Mouse (Mus musculus): ENCODE data around the gene Gca.

Gene Gca

DNA sequence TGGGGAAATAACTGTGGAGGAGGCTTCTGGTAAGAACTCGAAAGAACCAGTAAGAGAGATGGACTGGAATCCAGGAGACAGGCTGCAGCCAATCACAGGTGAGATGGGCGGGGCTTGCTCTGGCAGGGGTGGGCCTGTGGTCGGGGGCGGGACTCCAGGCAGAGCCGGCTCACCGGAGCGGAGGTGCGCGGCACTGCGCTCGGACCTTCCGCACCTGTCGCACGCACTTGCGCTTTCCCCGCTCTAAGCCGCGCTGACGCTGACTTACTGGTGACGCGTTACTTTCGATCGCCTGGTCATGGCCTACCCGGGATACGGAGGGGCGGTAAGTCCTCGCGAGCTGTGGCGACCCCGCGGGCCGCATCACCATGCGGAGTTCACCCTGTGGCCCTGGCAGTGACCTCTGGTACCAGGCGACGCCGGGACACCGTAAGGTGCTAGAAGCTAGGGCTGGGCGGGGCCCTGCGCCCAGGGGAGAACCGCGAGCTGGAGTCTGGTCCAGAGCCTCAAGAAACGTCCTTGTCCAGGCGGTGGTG lies at the start of gene Gca:
Gene Gca (plus strand): TSS at position 151 of the 536 bp plus-strand sequence.
- DNase-seq (ENCODE audit: extremely low read depth, low read depth, low spot score): peak; percentile 47

DNA sequence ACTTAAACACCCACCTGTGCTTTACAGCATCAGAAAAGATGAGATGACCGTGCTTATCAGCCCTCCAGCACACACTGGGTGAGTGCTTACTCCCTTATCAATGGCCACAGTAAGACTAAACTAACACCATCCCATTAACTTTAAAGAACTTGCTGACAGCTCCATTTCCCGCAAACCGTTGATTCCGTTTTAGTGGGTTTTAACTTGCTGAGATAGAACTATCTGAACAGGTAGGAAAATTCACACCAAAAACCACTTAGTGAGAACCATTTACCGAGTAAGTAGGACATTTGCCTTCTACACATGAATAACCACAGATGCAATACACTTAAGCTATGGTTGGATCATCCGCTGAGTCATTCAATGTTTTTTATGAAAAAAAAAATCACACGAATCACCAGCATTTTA lies 45.1 kb upstream of the Gca start:
- DNase-seq (ENCODE audit: extremely low read depth, low read depth, low spot score): no peak

DNA sequence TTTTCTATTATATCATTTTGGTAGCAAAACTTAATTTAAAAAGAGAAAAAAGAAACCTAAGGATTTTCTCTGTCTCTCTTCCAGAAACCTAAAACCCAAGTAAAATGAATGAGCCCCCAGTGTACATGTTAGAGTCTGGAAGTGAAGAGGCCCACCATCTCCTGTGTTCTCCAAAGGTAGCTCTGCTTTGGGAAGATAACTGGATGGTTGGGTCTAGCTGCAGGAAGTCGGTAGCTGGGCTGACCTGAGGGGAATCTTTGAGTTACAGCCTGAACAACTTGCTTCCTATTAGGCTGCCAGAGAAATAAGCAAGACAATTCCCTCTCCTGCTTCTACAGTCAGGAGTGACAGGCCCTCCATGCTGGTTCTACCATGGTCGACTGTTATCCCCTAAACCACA lies 44.4 kb upstream of the Gca start:
- no peak for DNase-seq (ENCODE audit: extremely low read depth, low read depth, low spot score)

DNA sequence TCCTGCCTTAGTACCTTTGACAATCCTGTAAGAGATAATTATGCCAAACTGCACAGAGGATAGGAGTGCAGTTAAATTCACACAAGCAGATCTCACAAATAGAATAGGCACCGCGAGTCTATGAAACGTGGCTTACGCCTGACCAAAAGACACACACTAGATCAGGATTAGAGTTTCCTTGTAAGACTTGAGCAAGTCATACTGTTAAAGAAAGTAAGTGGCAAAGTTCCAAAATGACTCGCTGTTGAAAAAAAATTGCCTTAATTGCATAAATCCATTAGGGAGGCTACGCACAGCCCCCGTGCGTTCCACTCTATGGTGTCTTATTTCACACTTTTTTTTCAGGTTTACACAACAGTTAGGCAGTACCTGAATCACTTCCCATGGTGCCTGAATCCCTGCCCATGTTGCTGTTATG lies 41.1 kb upstream of the Gca start:
- no peak for DNase-seq (ENCODE audit: extremely low read depth, low read depth, low spot score)

DNA sequence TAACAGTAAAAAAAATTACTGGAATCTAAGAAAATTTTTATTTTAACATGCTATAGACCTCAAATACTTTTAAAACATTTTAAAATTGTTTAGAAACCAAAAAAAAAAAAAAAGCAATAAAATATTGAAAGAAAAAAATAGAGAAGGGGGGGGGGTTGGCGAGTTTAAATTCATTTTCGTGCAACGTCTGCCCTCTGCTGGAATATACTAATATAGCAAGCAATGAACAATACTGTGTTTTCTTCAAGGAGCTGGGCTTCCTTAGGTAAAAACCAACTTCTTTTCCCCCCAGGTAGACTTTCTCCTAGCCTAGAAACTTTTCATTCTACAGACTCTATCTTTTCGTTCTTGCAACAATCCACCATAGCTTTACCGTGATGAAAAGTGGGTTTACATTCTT lies 36.4 kb upstream of the Gca start:
- no peak for DNase-seq (ENCODE audit: extremely low read depth, low read depth, low spot score)

DNA sequence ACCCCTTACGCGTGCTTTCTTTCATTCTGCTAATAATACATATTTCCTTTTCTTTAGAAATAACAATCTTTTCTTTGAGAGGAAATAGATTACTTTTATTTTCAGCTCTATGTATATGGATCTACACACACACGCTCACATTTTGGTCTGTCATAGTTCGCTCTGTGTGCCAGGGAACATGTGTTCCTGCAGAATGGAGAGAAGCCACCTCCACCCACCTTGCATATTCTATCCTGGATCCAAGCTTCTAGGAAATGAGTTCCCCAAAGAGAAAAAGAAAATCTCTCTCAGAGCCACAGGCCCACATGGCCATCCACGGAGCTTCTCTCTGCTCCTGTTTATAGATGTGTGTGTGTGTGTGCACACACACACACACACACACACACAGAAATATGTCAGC lies 35.7 kb upstream of the Gca start:
- no peak for DNase-seq (ENCODE audit: extremely low read depth, low read depth, low spot score)

DNA sequence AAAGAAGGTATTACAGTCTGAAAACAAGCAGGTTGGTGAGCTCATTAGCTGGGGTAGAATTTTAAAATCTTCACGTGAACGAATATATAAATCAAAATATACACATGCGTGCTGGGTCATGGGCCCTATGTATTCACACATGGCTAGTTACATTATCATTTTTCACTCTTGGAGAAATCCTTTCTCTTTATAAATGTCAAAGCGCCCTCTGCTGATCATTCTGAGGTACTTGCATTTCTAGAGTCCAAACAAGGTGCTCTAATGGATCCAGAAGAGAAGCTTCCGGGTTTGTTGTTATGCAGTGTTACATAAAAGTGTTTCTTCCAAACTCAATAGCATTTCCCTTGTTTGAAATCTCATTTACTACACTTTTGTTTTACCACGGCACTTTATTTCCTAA lies 33.6 kb upstream of the Gca start:
- no peak for DNase-seq (ENCODE audit: extremely low read depth, low read depth, low spot score)

DNA sequence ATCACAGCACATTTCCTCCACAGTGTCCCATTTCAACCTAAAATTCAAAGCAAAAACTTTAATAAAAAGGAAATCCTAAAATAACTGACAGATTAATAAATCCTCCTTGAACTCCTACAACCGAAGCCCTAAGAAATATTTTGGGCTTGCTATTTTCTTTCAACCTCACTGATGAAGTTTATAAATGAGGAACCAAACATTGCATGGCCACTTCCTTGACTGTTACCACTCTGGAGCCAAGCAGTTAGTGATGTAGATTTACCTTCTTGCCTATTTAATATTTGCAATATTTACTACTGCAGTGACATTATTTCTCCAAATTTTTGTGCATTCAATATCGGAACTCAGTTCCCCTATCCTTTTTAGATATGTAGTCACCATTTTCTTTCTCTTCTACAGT lies 24.2 kb upstream of the Gca start:
- DNase-seq (ENCODE audit: extremely low read depth, low read depth, low spot score): no peak

DNA sequence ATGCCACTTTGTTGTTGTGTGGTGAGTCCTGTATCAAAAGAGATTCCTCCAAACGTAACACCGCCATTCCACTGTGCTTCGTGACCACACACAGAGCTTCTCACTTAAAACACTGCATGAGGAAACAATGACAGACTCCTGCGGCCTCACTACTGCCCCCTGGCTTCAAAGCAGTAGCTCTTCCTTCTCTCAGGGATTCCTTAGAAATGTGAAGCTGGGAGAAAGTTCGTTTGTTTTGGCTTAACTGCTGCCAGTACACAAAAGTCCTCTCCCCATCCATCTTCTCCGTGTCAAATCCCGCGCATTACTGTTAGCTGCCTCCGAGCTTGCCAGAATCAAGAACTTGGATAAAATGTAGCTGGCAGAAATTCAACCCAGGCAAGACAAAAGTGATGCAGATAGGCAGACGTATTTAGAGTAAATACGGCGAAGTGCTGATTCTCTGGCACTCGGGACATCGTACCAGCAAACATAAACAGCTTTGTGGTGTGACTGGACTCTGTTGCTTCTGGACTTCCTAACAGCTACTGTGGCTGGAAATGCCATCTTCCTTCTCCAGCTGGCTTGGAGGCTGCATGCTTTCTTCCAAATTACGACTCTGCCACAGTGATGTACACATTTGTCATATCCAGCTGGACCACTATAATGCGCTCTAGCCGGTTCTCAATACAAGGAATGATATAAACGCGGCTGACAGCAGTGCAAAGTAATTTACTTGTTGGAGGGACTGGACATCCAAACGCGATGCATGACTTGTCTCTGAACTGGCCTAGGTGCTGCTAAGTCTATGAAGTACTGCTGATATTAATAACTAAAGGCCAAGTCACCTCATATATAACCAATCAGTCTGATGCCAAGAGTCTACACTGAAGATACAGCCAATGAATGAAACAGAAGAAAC lies 20.4 kb upstream of the Gca start:
- DNase-seq (ENCODE audit: extremely low read depth, low read depth, low spot score): no peak

DNA sequence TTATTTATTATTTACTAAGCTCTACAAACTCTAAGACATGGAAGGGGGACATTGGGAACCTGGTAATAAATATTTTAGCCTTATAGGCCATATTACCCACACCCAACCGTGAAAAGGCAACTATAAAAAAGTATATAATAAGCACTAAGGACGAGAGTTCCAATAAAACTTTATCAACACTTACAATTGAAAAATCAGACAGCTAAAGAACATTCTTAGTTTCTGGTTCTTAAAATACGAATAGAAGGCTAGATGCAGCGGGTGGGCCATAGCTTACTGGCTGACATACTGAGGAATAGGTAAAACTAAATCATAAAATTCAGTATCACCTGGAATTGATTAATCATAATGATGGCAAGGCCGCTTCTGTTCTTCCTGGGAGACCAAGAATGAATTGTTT lies 19.2 kb upstream of the Gca start:
- no peak for DNase-seq (ENCODE audit: extremely low read depth, low read depth, low spot score)

DNA sequence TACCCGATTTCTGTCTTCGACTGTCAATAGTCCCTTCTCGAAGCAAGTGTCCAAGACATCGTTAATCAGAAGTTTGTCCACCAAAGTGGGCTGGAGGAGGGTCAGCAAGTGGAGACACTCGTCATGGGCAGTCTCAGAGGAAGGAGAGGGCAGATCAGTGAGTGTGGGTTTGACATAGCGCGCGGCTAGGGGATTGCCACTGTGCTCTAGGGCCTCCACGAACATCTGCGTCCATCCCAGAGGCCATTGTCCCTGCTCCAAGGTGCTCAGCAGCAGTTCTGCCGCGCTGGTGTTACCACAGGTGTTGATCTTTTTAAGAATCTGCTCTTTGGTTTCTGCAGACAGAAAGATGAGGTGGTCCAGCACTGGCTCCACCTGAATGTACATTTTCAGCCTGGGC lies 18.6 kb upstream of the Gca start:
- DNase-seq (ENCODE audit: extremely low read depth, low read depth, low spot score): no peak

DNA sequence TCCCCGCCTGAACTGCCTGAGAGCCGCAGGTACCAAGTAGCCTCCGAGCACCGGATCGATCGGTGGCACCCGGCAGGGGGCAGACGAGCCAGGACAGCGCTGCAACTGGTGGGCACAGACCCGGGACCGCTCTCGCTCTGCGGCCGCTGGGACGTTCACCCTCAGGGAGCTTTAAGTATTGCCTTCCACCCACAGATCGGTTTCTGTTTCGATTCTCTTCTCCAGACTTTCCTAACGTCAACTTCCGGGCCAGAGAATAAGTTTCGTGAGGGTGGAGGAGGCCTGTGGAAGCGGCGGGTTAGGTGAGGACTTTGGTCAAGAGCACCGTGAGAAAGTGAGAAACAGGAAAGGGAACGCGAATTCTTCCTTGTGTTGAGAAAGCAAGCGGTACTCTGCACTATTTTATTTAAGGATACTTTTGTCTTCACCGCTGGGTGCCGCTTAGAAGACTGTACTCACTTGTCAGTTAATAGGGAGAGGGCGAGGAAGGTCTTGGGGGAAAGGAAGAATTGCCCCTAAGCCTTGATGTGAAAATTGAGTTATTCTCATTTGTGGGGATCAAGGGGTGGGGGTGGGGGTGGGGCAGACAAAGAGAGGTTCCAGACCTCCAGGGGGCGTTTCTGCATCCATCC lies 18.0 kb upstream of the Gca start, which contains the start of gene Ifih1:
Gene Ifih1 (minus strand): TSS at position 242 of the 632 bp plus-strand sequence.
- no peak for DNase-seq (ENCODE audit: extremely low read depth, low read depth, low spot score)

DNA sequence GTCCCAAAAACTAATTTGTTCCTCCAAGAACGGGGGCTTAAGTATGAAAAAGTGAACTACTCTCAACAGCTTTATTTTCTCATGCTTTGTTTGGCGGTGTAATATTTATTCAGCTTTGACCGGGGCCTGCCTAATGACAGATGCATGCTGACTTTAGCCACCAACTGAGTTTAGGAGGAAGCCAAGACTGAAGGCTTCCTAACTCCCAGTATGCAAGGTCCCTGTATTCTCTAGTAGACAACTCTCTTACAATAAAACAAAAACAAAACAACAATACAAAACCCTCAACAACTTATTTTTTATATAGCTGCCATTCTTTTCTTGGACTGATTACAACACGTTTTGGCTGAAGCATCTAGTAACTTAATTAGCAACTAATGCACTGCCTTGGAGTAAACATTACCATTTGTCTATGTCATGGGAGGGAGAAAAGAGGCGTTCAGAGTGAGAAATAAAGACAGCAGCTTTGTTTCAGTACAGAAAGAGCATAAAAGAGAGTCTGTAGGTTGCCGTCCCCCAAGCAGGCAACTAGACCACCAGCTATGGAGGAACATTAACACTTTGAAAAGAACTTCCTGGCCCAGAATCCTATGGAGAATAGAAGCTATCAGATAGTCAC lies 17.3 kb upstream of the Gca start:
- no peak for DNase-seq (ENCODE audit: extremely low read depth, low read depth, low spot score)

DNA sequence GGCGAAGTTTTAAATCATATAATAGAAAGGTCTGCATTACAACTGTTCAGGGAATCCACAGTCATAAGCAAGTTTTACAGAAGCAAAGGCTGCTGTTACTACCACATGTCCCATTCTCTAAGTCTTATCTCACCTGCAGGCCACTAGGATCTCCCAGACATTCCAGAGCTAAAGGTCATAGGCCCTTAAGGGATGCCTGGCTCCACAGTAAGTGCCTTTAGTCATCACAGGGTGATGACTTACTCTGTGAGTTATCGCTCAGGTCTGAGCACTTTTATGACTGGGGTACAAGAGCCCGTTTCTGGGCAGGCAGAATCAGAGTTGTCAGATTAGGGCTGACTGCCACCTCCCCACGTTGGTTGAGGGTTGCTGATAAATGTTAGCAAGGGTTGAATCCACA lies 12.2 kb upstream of the Gca start:
- DNase-seq (ENCODE audit: extremely low read depth, low read depth, low spot score): no peak

DNA sequence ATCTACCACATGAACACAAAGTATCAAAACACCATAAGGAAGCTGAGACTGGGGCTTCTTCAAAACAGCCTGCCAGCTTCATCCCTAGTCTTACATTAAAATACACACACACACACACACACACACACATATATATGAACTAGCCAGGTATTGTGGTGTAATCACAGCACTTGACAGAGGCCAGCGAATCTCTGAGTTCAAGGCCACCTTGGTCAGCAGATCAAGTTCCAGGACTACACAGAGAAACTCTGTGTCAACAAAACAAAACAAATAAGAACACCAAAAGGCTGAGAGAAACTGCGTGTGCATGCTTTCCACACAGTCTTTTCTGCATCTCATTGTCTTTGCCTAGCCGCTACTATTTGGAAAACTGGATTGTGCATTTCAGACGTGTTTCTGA lies 11.6 kb upstream of the Gca start:
- no peak for DNase-seq (ENCODE audit: extremely low read depth, low read depth, low spot score)

DNA sequence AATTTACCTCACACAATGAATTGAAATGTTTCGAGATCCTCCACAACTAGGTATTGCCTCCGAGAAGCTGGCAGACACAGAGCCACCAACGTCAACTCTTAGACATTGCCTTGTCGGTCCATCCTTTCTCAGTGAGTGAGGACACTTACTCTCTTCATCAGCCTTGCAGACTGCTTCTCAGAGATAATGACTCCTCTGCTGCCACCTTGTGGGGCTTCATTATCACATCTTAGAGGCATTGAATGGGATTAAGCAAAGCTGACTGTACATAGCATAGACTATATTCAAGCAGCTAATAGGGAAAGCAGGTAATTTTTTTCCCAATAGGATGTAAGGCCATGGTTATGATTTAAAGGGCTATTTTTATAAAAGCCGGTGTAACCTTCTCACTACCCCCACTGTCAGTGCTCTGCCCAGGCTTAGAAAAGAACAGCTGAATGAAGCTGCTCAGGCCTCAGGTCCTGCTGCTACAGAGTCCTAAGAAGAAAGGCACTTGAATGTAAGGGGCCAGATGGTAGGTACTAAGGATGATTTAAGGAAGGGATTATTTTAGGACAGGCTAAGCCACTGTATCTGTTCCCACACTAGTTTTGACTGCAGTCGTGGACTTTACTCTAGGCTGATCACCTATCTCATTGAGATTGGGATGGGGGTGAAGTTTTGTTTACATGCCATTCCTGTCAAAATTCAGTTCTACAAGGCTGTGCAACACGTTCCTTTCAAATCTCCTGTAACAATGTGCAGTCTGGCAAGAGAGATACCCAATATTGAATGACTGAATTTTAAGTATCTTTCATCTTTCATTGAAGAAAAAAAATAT lies 9.4 kb upstream of the Gca start:
- no peak for DNase-seq (ENCODE audit: extremely low read depth, low read depth, low spot score)

DNA sequence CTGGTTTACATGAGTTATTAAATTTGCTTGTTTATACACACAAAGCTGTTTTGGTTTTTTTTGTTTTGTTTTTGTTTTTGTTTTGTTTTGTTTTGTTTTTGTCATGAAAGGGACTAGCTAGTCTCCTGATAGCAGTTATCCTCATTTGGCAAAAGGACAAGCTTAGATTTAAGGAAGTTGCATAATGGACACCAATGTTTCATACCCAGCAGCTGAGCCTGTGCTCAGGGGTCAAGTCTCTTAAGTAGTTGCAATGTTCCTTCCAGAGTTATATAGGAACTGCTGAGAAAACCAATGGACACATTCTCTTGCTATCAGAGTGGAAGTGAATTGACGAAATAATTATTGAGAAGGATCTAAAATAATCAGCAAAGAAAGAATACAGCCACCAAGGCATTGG lies 8.0 kb upstream of the Gca start:
- no peak for DNase-seq (ENCODE audit: extremely low read depth, low read depth, low spot score)

DNA sequence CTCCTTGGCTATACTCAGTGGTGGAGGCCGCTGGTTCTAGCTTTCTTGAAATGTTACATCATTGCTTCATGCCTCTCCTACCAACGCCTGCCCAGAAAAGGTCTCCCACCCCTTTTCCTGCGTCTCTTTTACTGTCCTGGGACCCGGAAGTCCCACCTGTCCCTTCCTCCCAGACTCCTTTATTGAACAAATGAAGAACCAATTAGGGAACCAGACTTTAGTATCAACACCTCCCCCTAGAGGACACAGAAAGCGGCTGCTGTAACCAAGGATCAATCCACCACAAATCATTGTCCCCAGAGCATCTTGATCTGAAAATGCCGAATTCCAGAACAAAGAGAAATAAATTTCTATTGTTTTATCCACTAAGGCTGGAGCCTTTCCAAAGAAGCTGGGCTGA lies 3.5 kb upstream of the Gca start:
- DNase-seq (ENCODE audit: extremely low read depth, low read depth, low spot score): no peak

DNA sequence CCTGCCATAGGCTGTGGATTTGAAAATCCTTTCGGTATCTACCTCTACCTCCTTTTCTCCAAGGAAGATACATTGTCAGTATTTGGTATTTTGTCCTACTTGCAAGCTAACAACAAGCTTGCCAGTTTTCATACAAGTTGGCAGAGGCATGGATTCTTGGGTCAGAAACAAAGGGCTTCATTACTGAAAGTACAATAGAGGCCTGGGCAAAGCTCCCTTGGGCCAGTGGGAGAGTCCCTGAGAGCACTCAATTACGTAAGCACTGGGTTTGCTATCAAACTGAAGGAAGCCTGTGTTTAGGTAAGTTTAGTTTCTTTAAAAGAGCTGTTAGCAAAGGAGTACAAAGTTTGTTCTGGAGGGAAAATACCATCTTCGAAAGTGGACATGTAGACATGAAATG lies 1.5 kb upstream of the Gca start:
- no peak for DNase-seq (ENCODE audit: extremely low read depth, low read depth, low spot score)

DNA sequence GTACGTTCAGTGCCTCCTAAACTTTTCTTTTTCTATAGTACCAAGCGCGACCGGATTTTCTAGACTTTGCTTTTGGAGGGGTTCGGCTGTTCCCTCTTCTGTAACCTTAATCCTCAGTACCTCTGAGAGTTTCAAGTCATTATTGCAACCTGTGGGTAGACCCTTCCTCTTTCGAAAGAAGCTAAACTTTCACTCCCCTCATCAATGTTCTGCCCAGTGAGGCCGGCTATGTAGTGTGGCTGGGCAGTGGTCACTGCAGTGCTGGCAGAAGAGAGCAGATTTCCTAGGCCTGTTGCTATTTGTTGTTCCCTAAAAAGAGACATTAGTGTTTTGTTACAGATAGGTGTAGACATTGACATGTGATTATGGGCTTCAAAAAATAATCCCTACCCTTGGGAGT lies 754 bp downstream of the Gca start:
- no peak for DNase-seq (ENCODE audit: extremely low read depth, low read depth, low spot score)

DNA sequence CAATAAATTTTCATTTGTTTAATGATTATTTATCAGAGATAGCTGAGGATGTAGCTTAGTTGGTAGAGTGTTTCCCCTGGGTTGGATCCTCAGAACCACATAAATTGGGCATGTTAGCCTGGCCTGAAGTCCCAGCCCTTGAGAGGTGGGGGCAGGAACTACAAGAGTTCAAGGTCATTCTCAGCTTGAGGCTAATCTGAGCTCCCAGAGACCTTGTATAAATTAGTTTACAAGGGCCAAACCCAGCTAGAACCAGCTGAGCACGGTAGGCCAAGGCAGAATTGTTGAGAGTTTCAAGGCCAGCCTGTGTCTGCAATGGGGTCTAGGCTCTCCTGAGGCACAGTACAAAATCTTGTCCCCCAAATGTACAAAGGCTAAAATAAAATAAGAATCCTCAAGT lies 1.5 kb downstream of the Gca start:
- DNase-seq (ENCODE audit: extremely low read depth, low read depth, low spot score): no peak
